Mouse (Mus musculus): ENCODE measurements at regions not wholly inside any gene's neighbourhood (a gene's known extent, or its start where the extent isn't known, plus 50 kb on each side); places are given as distances from the start of the nearest gene placed in this dataset.

DNA sequence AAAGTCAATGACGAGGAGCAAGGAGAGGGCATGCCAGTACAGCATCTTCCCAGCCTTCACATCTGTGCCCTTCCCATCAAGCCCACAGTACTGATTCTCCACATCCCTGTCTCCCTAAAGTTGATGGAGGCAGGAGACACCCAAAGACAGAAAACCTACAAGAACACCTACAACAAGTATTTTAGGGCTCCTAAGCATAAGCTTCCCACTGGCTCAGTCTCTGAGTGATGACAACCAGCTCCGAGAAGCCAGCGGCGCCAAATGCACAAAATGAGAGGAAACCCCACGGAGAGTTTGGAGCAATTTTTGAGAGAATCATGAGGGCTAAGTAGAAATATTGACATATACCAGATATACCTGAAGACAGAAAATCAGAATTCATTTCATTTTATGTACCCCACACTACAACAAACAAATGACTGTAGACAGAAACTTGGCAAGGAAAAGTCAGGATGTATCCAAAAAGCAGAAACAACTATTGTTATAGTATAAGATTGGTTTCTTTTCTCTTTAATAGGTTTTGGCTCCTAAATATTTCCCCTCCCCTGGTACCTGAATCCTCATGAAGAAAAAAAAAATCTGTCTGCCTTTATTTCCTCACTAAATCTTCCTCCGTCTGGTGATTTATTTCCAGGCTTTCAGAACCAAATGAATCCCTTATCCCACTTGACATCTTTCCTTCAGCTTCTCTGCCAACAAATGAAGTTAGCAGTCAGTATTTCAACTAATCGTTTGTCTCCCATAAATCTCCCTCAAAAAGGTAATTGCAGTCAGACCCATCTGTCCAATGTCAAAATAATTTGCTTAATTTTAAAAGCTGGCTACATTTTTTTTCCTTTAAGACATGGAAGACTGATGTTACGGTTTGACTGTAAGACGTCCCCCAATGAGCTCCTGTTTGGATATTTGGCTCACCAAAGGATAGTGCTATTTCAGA is 102.0 kb downstream of the Actbl2 start:
- no peak for TF ChIP-seq GATA1 (IDR thresholded peaks at IDR 0.05; ENCODE audit: borderline replicate concordance, low read length)
- no peak for TF ChIP-seq FLI1 (IDR thresholded peaks at IDR 0.05; ENCODE audit: low read length)

All from megakaryocyte, embryonic 14.5 days (primary cell).